Mouse (Mus musculus) embryonic facial prominence, embryonic 15.5 days (tissue): Measurements from ENCODE around the gene Aak1. TPM values are rescaled to one million over a fixed set of nuclear protein-coding genes. Genes with fewer than 3 reads are reported as not detected.

Experiments
- ATAC-seq: fragments of 200-750 bp; cut with Nextera tagmentation; 2 replicates; pipeline ENCODE4 v1.8.0; 2017; ENCODE audit warnings: low read depth, moderate TSS enrichment; ENCODE audit not compliant: insufficient number of reproducible peaks, low FRiP score, low TSS enrichment
- H3K27ac ChIP-seq: fragments of 300-500 bp; sonication (generic); replicated peaks from 2 replicates; pipeline ENCODE4 v1.5.1; 2015; ENCODE audit warnings: mild to moderate bottlenecking, inconsistent platforms
- H3K27me3 ChIP-seq: fragments of 300-500 bp; sonication (generic); 2 replicates; pipeline ENCODE4 v1.6.1; 2015; ENCODE audit warnings: inconsistent platforms
- H3K36me3 ChIP-seq: fragments of 300-500 bp; sonication (generic); 2 replicates; pipeline ENCODE4 v1.6.1; 2015; ENCODE audit warnings: mild to moderate bottlenecking, inconsistent platforms
- H3K4me1 ChIP-seq: fragments of 300-500 bp; sonication (generic); 2 replicates; pipeline ENCODE4 v1.6.1; 2015; ENCODE audit warnings: inconsistent platforms
- H3K4me2 ChIP-seq: fragments of 300-500 bp; sonication (generic); replicated peaks from 2 replicates; pipeline ENCODE4 v1.6.1; 2015; ENCODE audit warnings: mild to moderate bottlenecking, inconsistent platforms
- H3K4me3 ChIP-seq: fragments of 300-500 bp; sonication (generic); replicated peaks from 2 replicates; pipeline ENCODE4 v1.5.1; 2015; ENCODE audit warnings: mild to moderate bottlenecking, inconsistent platforms
- H3K9ac ChIP-seq: fragments of 300-500 bp; sonication (generic); 2 replicates; pipeline ENCODE4 v1.6.1; 2015; ENCODE audit warnings: inconsistent platforms
- H3K9me3 ChIP-seq: fragments of 300-500 bp; sonication (generic); replicated peaks from 2 replicates; pipeline ENCODE4 v1.6.1; 2016; ENCODE audit warnings: inconsistent platforms
- WGBS: fragments of 180-500 bp; shearing (Covaris S2); methylation state at CpG from one replicate; pipeline ENCODE4 v1.1.7; 2015; 5-methylcytosine and 5-hydroxymethylcytosine counted together
- polyA plus RNA-seq: library from polyadenylated mRNA; unstranded; fragments of >200 nt; fragmentation: Nextera tagmentation; extraction: Ambion mirVana; gene quantifications from 2 replicates; pipeline ENCODE4 v1.2.1, GENCODE M21; 2015

Aak1 gene
- polyA plus RNA-seq, 1 experiment from 2014 or later = 16.7 TPM

DNA sequence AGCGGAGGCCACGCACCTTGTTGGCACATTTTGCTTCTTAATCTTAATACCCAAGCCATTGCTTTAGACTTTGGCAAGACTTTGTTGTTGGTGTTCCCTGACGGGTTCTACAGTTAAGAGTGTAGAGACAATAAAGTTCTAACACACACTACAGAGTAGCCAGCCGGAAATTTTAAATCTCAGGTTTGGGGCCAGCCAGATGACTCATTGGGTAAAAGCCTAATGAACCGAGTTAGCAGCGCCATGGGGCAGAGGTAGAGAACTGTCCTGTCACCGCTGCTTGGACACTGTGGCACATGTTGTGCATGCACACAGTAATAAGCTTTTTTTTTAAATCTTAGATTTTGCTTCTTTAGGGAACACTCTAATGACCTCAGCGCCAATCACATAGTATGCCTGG is 143.0 kb downstream of the Aak1 start:
- 92% methylated on average over 8 of the region's 8 CpGs for WGBS
- Histone ChIP-seq H3K27me3 (no peaks in the 10 kb centered on the region), H3K4me2 (no peak overlapping the region), H3K4me1 (no peaks in the 10 kb centered on the region), H3K9me3 (no peaks in the 10 kb centered on the region), H3K27ac (no peak overlapping the region), H3K4me3 (no peak overlapping the region), H3K9ac (no peak overlapping the region), H3K36me3 (peaks cover 29% of the 10 kb centered on the region)
- ATAC-seq = no peak

DNA sequence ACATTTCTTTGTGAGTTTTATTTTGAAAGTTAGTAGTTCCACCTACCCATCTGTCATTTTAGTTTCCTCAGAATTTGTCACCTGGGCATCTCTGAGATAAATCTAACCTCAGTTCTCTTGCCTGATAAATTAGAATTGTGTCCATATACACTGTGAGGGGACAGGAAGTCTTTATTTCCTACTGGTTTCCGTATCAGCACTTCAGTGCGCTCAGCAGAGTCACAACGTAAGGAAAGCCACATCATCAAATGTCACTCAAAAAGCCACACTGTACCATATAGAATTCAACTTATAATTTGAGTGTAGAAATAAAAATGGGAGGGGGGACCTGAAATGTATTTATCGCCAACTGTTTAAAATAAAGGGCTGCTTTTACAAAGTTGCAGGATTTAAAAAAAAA is 144.9 kb downstream of the Aak1 start:
- WGBS = 76% methylated on average over 4 of the region's 4 CpGs

DNA sequence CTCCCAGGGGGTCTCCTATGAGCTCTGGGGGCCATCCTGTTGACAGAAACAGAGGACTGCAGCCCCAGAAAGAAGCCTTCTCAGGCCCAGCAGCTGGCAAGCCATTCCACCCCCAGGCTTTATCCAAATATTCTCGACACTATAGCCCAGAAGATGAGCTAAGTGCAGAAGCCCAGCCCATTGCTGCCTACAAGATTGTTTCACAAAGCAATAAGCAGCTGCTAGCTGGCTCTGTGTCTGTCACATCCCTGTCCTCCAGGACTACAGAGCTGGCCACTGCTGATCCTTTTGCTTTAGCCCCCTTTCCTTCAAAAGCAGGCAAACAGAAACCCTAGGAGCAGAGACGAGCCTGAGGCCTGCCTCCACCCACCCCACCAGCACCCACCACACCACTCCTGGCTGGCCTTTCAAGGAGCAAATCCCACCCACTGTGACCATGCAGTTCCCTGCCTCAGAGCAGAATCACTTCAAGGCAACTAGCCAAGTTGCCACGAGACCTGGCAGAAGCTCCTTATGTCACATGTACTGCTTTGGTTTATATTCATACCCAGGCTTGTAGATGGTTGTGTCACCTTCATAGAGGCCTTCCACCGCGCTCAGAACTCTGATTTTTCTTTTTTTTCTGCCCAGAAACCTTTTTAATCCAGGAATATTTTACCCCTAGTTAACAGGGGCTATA is 147.5 kb downstream of the Aak1 start:
- Histone ChIP-seq H3K27ac (0 out of 2 replicates have a peak overlapping the region, but pooled peaks have one; percentile 17), H3K9me3 (no peaks in the 10 kb centered on the region), H3K4me3 (no peak overlapping the region), H3K4me1 (no peaks in the 10 kb centered on the region), H3K9ac (no peak overlapping the region), H3K27me3 (no peaks in the 10 kb centered on the region), H3K4me2 (no peak overlapping the region), H3K36me3 (peaks cover 28% of the 10 kb centered on the region)
- ATAC-seq = no peak
- 75% methylated on average over 5 of the region's 5 CpGs for WGBS

More for the DNA sequence above, 144.9 kb downstream of the Aak1 start:
- H3K36me3 ChIP-seq = peaks cover 28% of the 10 kb centered on the region
- H3K27me3 ChIP-seq = no peaks in the 10 kb centered on the region
- H3K9me3 ChIP-seq = no peaks in the 10 kb centered on the region
- ATAC-seq = no peak
- H3K4me2 ChIP-seq = no peak overlapping the region
- H3K27ac ChIP-seq = no peak overlapping the region
- H3K4me1 ChIP-seq = no peaks in the 10 kb centered on the region
- no peak overlapping the region for H3K4me3 ChIP-seq
- no peak overlapping the region for H3K9ac ChIP-seq

DNA sequence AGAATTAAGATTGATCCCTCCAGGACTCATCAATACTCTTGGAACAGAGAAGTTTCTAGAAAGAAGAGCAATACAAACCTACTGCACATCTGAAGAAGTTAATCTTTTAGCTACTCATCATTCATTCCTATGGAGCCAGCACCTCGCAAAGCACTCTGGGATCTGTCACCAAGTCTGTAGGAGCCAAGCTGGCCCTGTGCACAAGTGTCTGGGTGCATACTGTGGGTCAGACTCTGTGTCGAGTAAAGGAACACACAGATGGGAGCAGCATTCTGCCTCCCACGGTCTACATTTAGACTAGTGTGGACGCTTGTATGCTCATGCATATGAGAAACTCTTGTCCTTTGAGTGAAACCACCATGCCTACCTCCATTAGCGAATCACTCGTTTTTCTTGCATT is 148.0 kb downstream of the Aak1 start:
- no peaks in the 10 kb centered on the region for H3K9me3 ChIP-seq
- WGBS = 96% methylated on average over 6 of the region's 6 CpGs
- H3K4me1 ChIP-seq = peaks cover 3% of the 10 kb centered on the region
- H3K9ac ChIP-seq = no peak overlapping the region
- ATAC-seq = no peak
- H3K36me3 ChIP-seq = peaks cover 28% of the 10 kb centered on the region
- no peak overlapping the region for H3K4me3 ChIP-seq
- no peaks in the 10 kb centered on the region for H3K27me3 ChIP-seq
- H3K27ac ChIP-seq = no peak overlapping the region
- H3K4me2 ChIP-seq = no peak overlapping the region

DNA sequence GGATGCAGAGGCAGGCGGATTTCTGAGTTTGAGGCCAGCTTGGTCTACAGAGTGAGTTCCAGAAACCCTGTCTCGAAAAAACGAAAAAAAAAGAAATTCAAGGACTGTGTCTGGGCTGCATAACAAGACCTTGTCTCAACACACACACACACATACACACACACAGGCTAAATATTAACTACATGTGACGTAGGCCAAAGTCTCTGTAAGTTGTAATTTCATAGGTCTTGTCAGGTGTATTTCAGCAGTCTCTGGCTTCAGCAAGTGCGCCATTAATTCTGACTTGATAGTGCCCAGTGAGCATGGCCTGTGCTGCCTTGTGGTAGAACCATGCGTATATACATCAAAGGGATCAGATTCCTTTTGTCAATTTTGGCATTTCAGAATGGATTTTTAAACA is 152.7 kb downstream of the Aak1 start:
- 0 out of 2 replicates have a peak, but pooled peaks have one; percentile 32 for ATAC-seq
- Histone ChIP-seq H3K4me1 (peaks cover 8% of the 10 kb centered on the region), H3K27ac (peak overlapping the region; percentile 80), H3K27me3 (no peaks in the 10 kb centered on the region), H3K36me3 (peaks cover 14% of the 10 kb centered on the region), H3K9me3 (no peaks in the 10 kb centered on the region), H3K9ac (no peak overlapping the region), H3K4me2 (no peak overlapping the region), H3K4me3 (no peak overlapping the region)
- WGBS = 89% methylated on average over 6 of the region's 6 CpGs

DNA sequence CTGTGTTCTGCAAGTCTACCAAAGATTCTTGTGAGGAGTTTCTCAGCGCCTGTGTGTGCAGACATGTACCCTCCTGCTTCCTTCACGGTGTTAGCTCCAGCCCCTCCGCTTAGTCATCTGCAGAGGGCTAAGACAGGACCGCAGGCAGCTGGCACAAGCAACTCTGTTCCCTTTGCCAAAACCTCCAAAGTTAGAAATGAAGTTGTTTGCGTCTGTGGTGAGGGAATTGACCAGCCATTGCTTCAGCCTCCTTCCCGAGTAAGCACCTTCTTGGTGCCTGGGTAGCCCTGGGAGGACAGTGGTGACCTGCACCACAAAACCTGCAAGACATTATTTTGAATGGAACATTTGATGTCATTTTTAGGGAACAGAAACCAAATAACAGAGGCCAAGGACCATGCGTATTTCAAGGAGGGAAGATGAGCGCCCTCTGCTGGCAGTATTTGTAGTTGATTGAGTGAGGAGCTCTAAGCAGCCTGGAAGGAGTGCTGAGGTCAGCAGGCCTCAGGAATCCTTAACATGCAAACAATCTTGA is 153.3 kb downstream of the Aak1 start:
- Histone ChIP-seq H3K4me1 (peaks cover 8% of the 10 kb centered on the region), H3K4me3 (no peak overlapping the region), H3K9ac (no peak overlapping the region), H3K27ac (peak overlapping the region; percentile 80), H3K27me3 (no peaks in the 10 kb centered on the region), H3K4me2 (peak overlapping the region; percentile 33; the same call in 1 of the 2 replicates), H3K9me3 (no peaks in the 10 kb centered on the region), H3K36me3 (0 out of 2 replicates have a peak, but pooled peaks cover 8% of the 10 kb centered on the region)
- ATAC-seq = peak; percentile 83
- WGBS = 36% methylated on average over 8 of the region's 8 CpGs

DNA sequence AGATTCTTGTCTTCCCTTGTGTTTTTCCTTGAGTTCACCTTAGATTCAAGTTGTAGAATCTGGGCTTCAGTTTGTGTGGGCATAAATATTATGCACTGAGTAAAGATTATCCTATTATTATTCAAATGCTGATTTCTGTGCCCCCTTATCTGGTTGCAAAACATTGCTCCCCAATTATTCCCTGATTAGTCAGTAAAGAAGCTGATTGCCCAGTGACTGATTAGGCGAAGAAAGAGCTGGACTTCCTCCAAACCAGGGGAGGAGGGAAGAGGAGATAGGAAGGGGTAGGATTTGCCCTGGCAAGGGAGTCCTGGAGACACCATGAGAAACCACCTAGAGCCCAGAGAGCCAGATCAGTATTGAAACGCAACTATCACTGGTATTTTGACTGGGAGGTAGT is 154.8 kb downstream of the Aak1 start:
- 73% methylated on average over 2 of the region's 2 CpGs for WGBS
- H3K4me2 ChIP-seq = no peak overlapping the region
- H3K4me3 ChIP-seq = no peak overlapping the region
- H3K36me3 ChIP-seq = no peaks in the 10 kb centered on the region
- no peak overlapping the region for H3K27ac ChIP-seq
- H3K27me3 ChIP-seq = no peaks in the 10 kb centered on the region
- H3K9me3 ChIP-seq = no peaks in the 10 kb centered on the region
- peaks cover 9% of the 10 kb centered on the region for H3K4me1 ChIP-seq
- H3K9ac ChIP-seq = no peak overlapping the region
- ATAC-seq = no peak

DNA sequence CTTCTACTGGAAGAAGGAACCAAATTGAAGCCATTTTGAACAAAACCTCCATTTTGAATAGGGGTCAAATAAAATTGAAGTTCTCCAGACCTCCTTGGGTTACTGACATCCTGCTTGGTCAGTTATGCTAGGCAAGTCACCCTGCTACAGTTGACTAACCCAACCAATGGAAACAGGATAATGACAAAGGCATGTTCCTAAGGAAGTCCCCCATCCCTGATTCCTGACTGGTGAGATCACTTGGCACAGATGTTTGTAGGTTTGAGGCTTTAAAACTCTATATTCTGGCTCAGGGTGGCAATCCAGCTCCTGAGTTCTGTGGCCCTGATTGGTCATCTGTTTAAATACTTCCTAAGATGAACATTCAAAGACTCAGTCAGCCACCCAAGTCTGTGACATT is 156.3 kb downstream of the Aak1 start:
- Histone ChIP-seq H3K9ac (no peak overlapping the region), H3K36me3 (no peaks in the 10 kb centered on the region), H3K27ac (no peak overlapping the region), H3K4me3 (no peak overlapping the region), H3K4me1 (peaks cover 18% of the 10 kb centered on the region), H3K27me3 (no peaks in the 10 kb centered on the region), H3K4me2 (no peak overlapping the region), H3K9me3 (no peaks in the 10 kb centered on the region)
- ATAC-seq = no peak

DNA sequence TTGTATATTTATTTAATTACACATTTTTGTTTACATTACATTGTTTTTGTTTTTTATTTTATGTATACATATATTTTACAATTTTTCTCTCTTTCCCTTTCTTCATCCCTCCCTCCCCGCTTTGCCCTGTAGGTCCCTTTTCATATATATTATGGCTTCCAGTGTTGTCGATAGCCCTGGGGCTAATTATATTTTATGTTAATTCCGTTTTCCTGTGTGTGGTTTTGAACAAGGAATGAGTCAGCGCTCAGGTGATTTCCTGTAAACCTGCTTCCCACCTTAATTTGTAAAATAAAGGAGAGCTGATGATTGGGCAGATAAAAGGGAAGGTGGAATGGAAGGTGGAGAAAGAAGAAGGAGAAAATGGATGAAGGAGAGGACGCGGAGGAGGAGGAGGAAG is 159.6 kb downstream of the Aak1 start, which contains the start of gene Nfu1:
Gene Nfu1 (plus strand): TSS at position 350 of the 400 bp plus-strand sequence.
- WGBS = 68% methylated on average over 6 of the region's 6 CpGs
- H3K4me1 ChIP-seq = peaks cover 14% of the 10 kb centered on the region
- ATAC-seq = no peak

DNA sequence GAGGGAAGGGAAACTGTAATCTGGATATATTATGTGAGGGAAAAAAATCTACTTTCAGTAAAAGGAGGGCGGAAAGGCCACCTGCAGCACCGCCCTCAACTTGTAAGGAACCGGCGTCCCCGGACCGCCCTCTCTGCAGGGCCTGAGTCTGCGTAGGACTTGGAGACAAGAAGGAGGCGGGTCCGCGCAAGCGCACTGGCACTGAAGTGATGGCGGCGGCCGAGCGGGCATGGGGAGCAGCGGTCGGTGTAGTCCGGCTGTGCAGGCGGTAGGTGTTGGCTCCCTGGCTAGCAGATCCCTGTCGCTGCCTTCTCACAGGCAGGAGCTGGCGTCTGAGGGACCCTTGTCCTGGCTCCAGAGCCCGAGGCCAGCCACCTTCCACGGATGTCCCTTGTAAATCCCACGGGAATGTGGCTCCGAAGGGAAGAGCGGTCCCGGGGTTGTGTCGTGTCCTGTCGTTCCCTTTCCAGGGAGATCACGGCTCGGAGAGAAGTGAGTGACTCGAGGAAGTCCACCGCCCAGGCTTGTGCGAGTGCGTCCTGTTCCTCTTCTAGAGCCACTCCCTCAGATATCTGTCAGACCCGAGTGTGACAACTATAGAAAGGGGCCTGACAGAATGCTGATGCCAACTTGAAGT is 160.5 kb downstream of the Aak1 start:
- Histone ChIP-seq H3K27me3 (no peaks in the 10 kb centered on the region), H3K4me2 (peak overlapping the region; percentile 54), H3K4me1 (peaks cover 14% of the 10 kb centered on the region), H3K4me3 (peak overlapping the region; percentile 74), H3K27ac (peak overlapping the region; percentile 84), H3K9me3 (no peaks in the 10 kb centered on the region), H3K36me3 (peaks cover 11% of the 10 kb centered on the region), H3K9ac (peak overlapping the region; percentile 90)
- WGBS = under 1% methylated on average over 36 of the region's 36 CpGs
- ATAC-seq = peak; percentile 95

More for the DNA sequence above, 159.6 kb downstream of the Aak1 start, which contains the start of gene Nfu1:
- H3K4me3 ChIP-seq = peak within 1 kb of the TSS; percentile 74
- H3K9ac ChIP-seq = peak within 1 kb of the TSS; percentile 90
- peak within 1 kb of the TSS; percentile 54 for H3K4me2 ChIP-seq
- peaks cover 5% of the 10 kb centered on the region; the same call in 1 of the 2 replicates for H3K36me3 ChIP-seq
- H3K27me3 ChIP-seq = no peaks in the 10 kb centered on the region
- peak within 1 kb of the TSS; percentile 84 for H3K27ac ChIP-seq
- no peaks in the 10 kb centered on the region for H3K9me3 ChIP-seq

DNA sequence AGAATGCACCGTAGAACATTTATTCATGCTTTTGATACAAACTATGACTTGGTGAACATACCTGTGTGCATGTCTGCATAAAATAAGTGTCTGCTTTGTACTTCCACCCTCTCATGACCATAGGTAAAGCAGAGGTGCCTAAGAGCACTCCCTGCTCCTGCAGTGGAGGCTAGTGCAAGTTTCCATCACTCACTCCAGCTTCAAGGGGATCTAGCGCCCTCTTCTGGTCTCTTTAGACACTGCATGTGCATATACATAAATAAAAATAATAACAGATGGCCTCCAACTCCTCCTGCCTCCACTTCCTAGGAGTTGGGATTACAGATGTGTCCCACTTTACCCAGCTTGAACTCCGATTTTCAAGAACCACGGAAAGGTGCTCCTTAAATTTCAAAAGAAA is 167.6 kb downstream of the Aak1 start:
- H3K4me1 ChIP-seq = no peaks in the 10 kb centered on the region
- H3K9me3 ChIP-seq = no peaks in the 10 kb centered on the region; the same call in 1 of the 2 replicates
- no peak for ATAC-seq
- H3K4me2 ChIP-seq = no peak overlapping the region
- H3K4me3 ChIP-seq = no peak overlapping the region
- WGBS = 56% methylated on average over 4 of the region's 4 CpGs
- H3K36me3 ChIP-seq = peaks cover 63% of the 10 kb centered on the region
- no peak overlapping the region for H3K9ac ChIP-seq
- H3K27ac ChIP-seq = no peak overlapping the region
- no peaks in the 10 kb centered on the region for H3K27me3 ChIP-seq
